Mouse (Mus musculus) kidney, embryonic 16.5 days (tissue): ENCODE measurements around the gene Gm20388. TPM values are rescaled to one million over a fixed set of nuclear protein-coding genes. Genes with fewer than 3 reads are reported as not detected.

Source experiments
- ATAC-seq: fragments of 200-750 bp; cut with Nextera tagmentation; 2 replicates; pipeline ENCODE4 v1.8.0; 2017; ENCODE audit warnings: moderate TSS enrichment; ENCODE audit not compliant: low FRiP score, low TSS enrichment
- H3K27ac ChIP-seq: fragments of 300-500 bp; sonication (generic); 2 replicates; pipeline ENCODE4 v1.5.1; 2014; ENCODE audit warnings: low read length
- H3K27me3 ChIP-seq: fragments of 300-500 bp; sonication (generic); 2 replicates; pipeline ENCODE4 v1.6.1; 2014; ENCODE audit warnings: low read length, control low read depth, mixed read lengths; ENCODE audit not compliant: insufficient read depth
- H3K36me3 ChIP-seq: fragments of 300-500 bp; sonication (generic); 2 replicates; pipeline ENCODE4 v1.6.1; 2014; ENCODE audit warnings: low read length, control low read depth, mixed read lengths; ENCODE audit not compliant: insufficient read depth
- H3K4me1 ChIP-seq: fragments of 300-500 bp; sonication (generic); 2 replicates; pipeline ENCODE4 v1.6.1; 2014; ENCODE audit warnings: low read length, control low read depth, mixed read lengths; ENCODE audit not compliant: insufficient read depth
- H3K4me2 ChIP-seq: fragments of 300-500 bp; sonication (generic); replicated peaks from 2 replicates; pipeline ENCODE4 v1.6.1; 2014; ENCODE audit warnings: low read depth, low read length
- H3K4me3 ChIP-seq: fragments of 300-500 bp; sonication (generic); 2 replicates; pipeline ENCODE4 v1.5.1; 2014; ENCODE audit warnings: mild to moderate bottlenecking, low read length
- H3K9ac ChIP-seq: fragments of 300-500 bp; sonication (generic); replicated peaks from 2 replicates; pipeline ENCODE4 v1.6.1; 2014; ENCODE audit warnings: low read length
- H3K9me3 ChIP-seq: fragments of 300-500 bp; sonication (generic); 2 replicates; pipeline ENCODE4 v1.6.1; 2016; ENCODE audit warnings: low read length, control low read depth
- WGBS: fragments of 180-500 bp; shearing (Covaris S2); extraction: QIAGEN DNeasy Blood & Tissue Kit; methylation state at CpG from one replicate; pipeline ENCODE4 v1.1.7; 2014; 5-methylcytosine and 5-hydroxymethylcytosine counted together
- polyA plus RNA-seq: library from polyadenylated mRNA; unstranded; fragments of >200 nt; fragmentation: Nextera tagmentation; extraction: Ambion mirVana; gene quantifications from 2 replicates; pipeline ENCODE4 v1.2.1, GENCODE M21; 2015

Gm20388 gene
- polyA plus RNA-seq, 1 experiment from 2014 or later = 7.7 TPM

DNA sequence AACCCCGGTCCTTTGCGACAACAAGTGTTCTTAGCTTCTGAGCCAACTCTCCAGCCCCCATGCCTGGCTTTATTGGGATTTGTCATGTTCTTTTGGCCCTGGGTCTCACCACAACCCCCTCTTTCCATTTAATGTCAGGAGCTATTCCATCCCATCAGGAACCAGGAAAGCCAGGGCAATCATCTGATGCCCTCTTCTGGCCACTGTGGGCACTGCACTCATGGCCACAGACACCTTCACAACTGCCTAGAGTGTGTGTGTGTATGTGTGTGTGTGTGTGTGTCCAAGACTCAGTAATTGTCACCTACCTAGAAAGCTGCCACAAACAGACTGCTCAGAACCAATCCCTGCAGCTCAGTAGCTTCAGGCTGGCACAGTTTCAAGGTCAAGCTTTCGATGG is 23.5 kb upstream of the Gm20388 start:
- no peak overlapping the region for H3K4me3 ChIP-seq
- H3K9me3 ChIP-seq = no peaks in the 10 kb centered on the region
- ATAC-seq = no peak
- 90% methylated on average over 3 of the region's 3 CpGs for WGBS
- H3K4me2 ChIP-seq = no peak overlapping the region
- H3K27me3 ChIP-seq = no peaks in the 10 kb centered on the region
- no peak overlapping the region for H3K27ac ChIP-seq
- no peaks in the 10 kb centered on the region for H3K36me3 ChIP-seq
- no peaks in the 10 kb centered on the region for H3K4me1 ChIP-seq
- H3K9ac ChIP-seq = no peak overlapping the region

DNA sequence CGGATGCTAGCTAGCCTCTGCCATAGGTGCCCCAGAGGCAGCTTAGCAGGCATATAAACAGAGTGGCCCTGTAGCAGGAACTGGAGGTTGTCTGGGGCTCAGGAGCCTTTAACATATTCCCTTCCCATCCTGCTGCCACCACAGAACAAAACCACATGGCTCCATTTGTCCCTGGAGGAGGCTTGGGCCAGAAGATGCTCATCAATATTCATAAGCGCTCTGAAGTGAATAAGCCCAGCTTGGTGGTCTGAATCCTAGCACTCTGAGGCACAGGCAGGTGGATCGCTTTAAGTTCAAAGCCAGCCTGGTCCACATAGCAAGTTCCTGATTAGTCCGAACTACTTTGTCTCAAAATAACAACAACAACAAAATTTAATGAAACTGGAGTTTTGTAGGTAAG is 22.6 kb upstream of the Gm20388 start:
- 73% methylated on average over 4 of the region's 4 CpGs for WGBS
- H3K27me3 ChIP-seq = no peaks in the 10 kb centered on the region
- no peak overlapping the region for H3K4me3 ChIP-seq
- no peak overlapping the region for H3K27ac ChIP-seq
- no peaks in the 10 kb centered on the region for H3K9me3 ChIP-seq
- ATAC-seq = no peak
- H3K4me1 ChIP-seq = no peaks in the 10 kb centered on the region
- no peak overlapping the region for H3K4me2 ChIP-seq
- no peaks in the 10 kb centered on the region for H3K36me3 ChIP-seq
- H3K9ac ChIP-seq = no peak overlapping the region

DNA sequence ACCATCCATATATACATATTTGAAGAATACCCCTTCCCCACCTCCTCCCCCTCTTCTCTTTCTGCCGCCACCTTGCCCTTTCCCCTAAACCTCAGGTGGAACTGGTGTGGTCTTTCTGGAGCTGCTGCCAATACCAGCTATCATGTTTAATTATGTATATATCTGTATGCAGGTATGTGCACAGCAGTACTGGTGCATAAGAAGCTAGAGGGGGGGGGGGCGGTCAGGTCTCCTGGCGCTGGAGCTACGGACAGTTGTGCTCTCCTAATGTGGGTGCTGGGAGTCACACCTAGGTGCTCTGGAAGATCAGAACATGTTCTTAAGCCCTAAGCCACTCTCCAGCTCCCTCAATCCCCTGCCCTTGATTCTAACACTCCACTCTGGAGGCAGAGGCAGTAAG is 13.6 kb upstream of the Gm20388 start:
- ATAC-seq = 0 out of 2 replicates have a peak, but pooled peaks have one; percentile 39

DNA sequence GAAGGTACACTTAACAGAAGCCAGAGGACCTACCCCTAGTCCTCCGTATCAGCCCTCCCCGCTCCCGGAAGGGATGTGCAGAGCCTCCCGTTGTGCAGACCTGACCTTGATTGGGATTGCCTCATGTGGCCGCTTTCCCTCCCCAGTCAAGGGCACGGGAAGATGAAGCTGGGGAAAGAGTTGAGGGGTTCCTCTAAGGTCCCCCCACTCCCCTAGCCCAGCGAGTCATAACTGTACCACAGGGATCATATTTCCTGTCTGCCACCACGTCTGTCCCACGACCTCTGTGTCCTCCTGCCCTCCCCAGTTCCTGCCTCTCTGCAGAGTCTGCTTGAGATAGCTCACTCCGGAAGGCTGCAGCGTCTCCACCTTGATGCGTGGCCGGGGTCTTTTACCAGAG is 12.7 kb upstream of the Gm20388 start:
- Histone ChIP-seq H3K9me3 (no peaks in the 10 kb centered on the region), H3K27me3 (peaks cover 8% of the 10 kb centered on the region; the same call in 1 of the 2 replicates), H3K27ac (no peak overlapping the region), H3K36me3 (no peaks in the 10 kb centered on the region), H3K4me2 (no peak overlapping the region), H3K9ac (no peak overlapping the region), H3K4me1 (peaks cover 7% of the 10 kb centered on the region; the same call in 1 of the 2 replicates), H3K4me3 (no peak overlapping the region)
- WGBS = 9% methylated on average over 13 of the region's 13 CpGs
- no peak; the same call in 1 of the 2 replicates for ATAC-seq

More for the DNA sequence above, 13.6 kb upstream of the Gm20388 start:
- Histone ChIP-seq H3K9me3 (no peaks in the 10 kb centered on the region), H3K27me3 (peaks cover 8% of the 10 kb centered on the region; the same call in 1 of the 2 replicates), H3K36me3 (no peaks in the 10 kb centered on the region), H3K4me3 (no peak overlapping the region), H3K27ac (no peak overlapping the region; the same call in 1 of the 2 replicates), H3K4me1 (peaks cover 7% of the 10 kb centered on the region; the same call in 1 of the 2 replicates), H3K4me2 (no peak overlapping the region), H3K9ac (no peak overlapping the region)
- 59% methylated on average over 4 of the region's 4 CpGs for WGBS

DNA sequence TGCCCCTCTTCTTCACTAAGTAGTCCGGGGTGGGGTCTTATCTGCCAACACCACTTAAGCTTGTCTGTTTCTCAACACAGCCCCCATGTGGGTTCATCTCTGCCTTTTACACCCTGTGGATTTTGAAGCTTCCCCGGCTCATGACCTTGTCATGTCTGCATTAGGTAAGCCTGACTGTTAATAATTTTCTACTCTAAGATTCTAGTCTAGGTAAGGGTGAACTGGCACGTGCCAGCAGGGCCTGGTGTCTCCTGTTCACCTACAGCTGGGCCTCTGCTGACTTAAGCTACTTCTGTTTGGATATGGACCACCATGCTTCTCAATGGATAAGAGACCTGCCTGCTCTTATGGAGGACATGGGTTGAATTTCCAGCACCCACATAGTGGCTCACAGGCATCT is 9.3 kb upstream of the Gm20388 start:
- H3K4me2 ChIP-seq = no peak overlapping the region
- H3K4me1 ChIP-seq = peaks cover 7% of the 10 kb centered on the region; the same call in 1 of the 2 replicates
- no peak overlapping the region for H3K9ac ChIP-seq
- no peak overlapping the region for H3K27ac ChIP-seq
- no peak overlapping the region for H3K4me3 ChIP-seq
- no peaks in the 10 kb centered on the region for H3K36me3 ChIP-seq
- WGBS = 67% methylated on average over 3 of the region's 3 CpGs
- peaks cover 8% of the 10 kb centered on the region; the same call in 1 of the 2 replicates for H3K27me3 ChIP-seq
- ATAC-seq = peak; percentile 46; the same call in 1 of the 2 replicates
- no peaks in the 10 kb centered on the region for H3K9me3 ChIP-seq

DNA sequence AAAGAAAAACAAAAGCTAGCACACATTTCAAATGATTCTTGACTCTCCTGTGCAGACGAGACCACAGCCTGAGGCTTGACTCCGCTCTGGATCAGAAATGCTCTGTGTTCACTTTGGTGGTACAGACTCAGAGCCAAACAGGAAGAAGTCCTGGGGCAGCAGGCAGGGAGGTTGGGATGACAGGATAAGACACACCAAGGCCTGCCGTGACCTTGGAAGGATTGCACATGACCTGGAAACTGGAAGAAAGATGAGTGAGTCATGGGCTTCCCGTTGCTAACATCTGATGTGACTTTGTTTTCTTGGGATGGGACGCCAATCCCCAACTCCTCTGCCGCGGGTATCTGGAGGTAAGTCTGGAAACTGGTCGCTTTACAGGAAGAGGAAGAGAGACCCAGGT is 8.7 kb upstream of the Gm20388 start:
- no peaks in the 10 kb centered on the region for H3K9me3 ChIP-seq
- H3K4me3 ChIP-seq = no peak overlapping the region
- peaks cover 8% of the 10 kb centered on the region; the same call in 1 of the 2 replicates for H3K27me3 ChIP-seq
- 64% methylated on average over 8 of the region's 8 CpGs for whole genome bisulfite sequencing
- ATAC-seq = no peak
- H3K27ac ChIP-seq = no peak overlapping the region
- H3K4me1 ChIP-seq = peaks cover 7% of the 10 kb centered on the region; the same call in 1 of the 2 replicates
- no peak overlapping the region for H3K9ac ChIP-seq
- no peaks in the 10 kb centered on the region for H3K36me3 ChIP-seq
- no peak overlapping the region for H3K4me2 ChIP-seq

DNA sequence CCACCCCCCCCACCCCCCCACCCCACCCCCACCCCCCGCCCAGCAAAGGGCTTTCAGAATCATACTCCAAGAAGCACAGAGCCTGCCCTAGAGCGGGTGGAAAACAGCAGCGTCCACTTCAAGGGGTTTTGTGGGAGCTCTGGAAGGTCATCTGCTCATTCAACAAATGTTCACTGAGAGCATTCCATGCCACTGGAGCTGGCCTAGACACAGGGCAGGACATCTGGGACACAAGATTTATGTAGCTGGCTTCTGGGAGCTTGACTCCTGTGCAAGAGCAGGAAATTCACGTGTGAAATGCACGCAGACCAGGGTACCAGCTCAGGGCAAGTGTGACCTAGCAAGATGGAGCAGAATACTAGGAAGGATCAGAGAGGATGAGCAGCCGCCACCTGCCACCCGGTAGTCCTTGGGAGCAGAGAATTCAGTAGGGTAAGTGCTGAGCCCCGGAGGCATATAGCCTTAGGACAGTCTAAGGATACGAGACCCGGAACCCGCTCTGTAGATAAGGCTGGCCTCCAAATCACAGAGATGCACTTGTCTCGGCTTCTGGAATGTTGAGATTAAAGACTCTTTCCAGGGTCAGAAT is 6.2 kb upstream of the Gm20388 start:
- WGBS = 39% methylated on average over 12 of the region's 12 CpGs
- no peak overlapping the region for H3K9ac ChIP-seq
- H3K27ac ChIP-seq = no peak overlapping the region
- no peak for ATAC-seq
- H3K4me3 ChIP-seq = no peak overlapping the region
- H3K4me2 ChIP-seq = no peak overlapping the region
- no peaks in the 10 kb centered on the region for H3K36me3 ChIP-seq
- H3K9me3 ChIP-seq = no peaks in the 10 kb centered on the region
- no peaks in the 10 kb centered on the region for H3K27me3 ChIP-seq
- no peaks in the 10 kb centered on the region for H3K4me1 ChIP-seq

DNA sequence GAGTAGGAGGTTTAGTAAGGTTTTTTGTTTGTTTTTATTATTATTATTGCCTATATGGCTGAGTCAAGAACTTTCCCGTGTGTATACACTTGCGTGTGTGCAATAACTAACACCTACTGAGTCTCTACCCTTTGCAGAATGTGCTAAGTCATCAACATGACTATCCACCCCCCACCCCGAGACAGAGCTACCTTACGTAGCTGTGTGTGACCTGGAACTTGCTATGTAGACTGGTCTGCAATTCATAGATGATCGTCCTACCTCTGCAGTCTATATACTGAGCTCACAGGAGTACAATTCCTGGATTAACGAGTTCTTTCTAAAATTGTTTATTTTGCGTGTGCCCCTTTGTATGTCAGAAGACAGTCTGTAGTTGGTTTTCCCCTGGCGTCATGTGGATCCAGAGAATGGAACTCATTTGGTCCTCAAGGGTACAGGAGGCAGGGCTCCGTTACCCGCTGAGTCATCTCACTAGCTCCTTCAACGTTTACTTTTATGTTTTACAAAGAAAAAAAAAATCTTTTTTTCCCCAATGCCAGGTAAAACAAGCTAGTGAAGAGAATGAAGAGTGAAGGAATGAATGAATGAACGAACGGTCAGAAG is 596 bp upstream of the Gm20388 start, which contains the start of gene Usp10:
Gene Usp10 (plus strand): TSS at position 417 of the 603 bp plus-strand sequence.
- Histone ChIP-seq H3K27me3 (no peaks in the 10 kb centered on the region), H3K36me3 (no peaks in the 10 kb centered on the region), H3K4me1 (peaks cover 38% of the 10 kb centered on the region), H3K4me3 (peak within 1 kb of the TSS; percentile 84), H3K4me2 (peak within 1 kb of the TSS; percentile 93), H3K27ac (peak within 1 kb of the TSS; percentile 86), H3K9me3 (no peaks in the 10 kb centered on the region), H3K9ac (peak within 1 kb of the TSS; percentile 95)
- peak; percentile 7; the same call in 1 of the 2 replicates for ATAC-seq
- WGBS = 30% methylated on average over 13 of the region's 13 CpGs

DNA sequence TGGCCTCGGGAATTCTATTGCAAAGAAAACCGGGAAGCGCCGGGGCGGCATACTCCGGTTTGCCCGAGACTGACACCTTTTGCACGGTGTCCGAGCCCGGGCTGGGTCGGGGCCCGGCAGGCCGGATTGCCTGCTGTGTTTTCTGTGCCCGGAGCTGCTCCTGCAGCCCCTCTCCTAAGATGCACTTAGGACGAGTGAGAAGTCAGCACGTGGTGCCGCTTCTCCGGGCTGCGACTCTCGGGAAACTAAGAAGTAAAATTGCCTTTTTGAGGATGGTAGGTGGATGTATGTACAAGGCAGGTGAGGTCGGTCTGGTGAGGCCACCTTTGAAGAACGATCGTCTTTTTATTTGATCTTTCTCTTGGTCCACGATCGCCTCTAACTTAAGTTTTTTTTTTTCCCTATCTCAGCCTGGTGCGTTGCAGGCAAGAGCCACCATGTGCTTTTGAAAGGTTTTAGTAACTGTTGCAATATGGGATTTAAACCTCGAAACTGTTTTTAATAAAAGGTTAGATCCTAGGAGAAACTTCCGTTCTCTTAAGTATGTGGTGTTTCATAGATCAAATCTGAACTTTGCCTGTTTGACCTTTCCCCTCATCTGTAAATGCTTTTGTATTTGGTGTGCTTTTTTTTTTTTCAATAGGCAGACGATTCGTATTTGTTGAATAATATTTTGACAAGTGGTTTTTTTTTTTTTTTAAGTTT is 769 bp downstream of the Gm20388 start:
- Histone ChIP-seq H3K27me3 (no peaks in the 10 kb centered on the region), H3K4me2 (peak overlapping the region; percentile 93), H3K36me3 (no peaks in the 10 kb centered on the region), H3K4me1 (peaks cover 51% of the 10 kb centered on the region), H3K9me3 (no peaks in the 10 kb centered on the region), H3K9ac (peak overlapping the region; percentile 95), H3K27ac (peak overlapping the region; percentile 86), H3K4me3 (peak overlapping the region; percentile 84)
- under 1% methylated on average over 30 of the region's 30 CpGs for WGBS
- ATAC-seq = no peak; the same call in 1 of the 2 replicates
